ENCODE assay signal across 7 mouse cellular contexts in genomic region chr1:58586171-58586997, GRCm38 (mm10). TPM values are rescaled to one million over a fixed set of nuclear protein-coding genes. Genes with fewer than 3 reads are reported as not detected.
DNase-seq lines count a peak whose midpoint lies in the region; ATAC-seq lines count a peak whose summit lies in the region.

Gene Fam126b, minus strand, starts transcription at chr1:58586323.
Gene Ndufb3, plus strand, starts transcription at chr1:58586384.

- H3K27me3 ChIP-seq in embryonic facial prominence, embryonic 10.5 days (replicated peaks; ENCODE audit: low read depth, poor library complexity, severe bottlenecking), result no peaks in the 10 kb centered on the region
- H3K27me3 ChIP-seq in limb, embryonic 11.5 days (ENCODE audit: control insufficient read depth, insufficient read depth, low read length), result no peaks in the 10 kb centered on the region
- H3K27me3 ChIP-seq in midbrain, embryonic 14.5 days (ENCODE audit: control insufficient read depth, insufficient read depth, low read length), result no peaks in the 10 kb centered on the region

- under 1% methylated on average over 41 of the region's 41 CpGs for WGBS in embryonic facial prominence, embryonic 10.5 days
- under 1% methylated on average over 41 of the region's 41 CpGs for WGBS in limb, embryonic 11.5 days
- under 1% methylated on average over 41 of the region's 41 CpGs for WGBS in midbrain, embryonic 14.5 days

- no peaks in the 10 kb centered on the region for H3K9me3 ChIP-seq in embryonic facial prominence, embryonic 10.5 days
- H3K9me3 ChIP-seq in limb, embryonic 11.5 days (ENCODE audit: control insufficient read depth, low read length), result no peaks in the 10 kb centered on the region
- no peaks in the 10 kb centered on the region for H3K9me3 ChIP-seq in midbrain, embryonic 14.5 days (ENCODE audit: control insufficient read depth, low read length)

- peak within 1 kb of the TSS; percentile 71 for H3K4me2 ChIP-seq in limb, embryonic 11.5 days (ENCODE audit: low read depth, severe bottlenecking)
- peak within 1 kb of the TSS; percentile 80 for H3K4me2 ChIP-seq in midbrain, embryonic 14.5 days (ENCODE audit: low read length)

- H3K27ac ChIP-seq in embryonic facial prominence, embryonic 10.5 days (replicated peaks), result peak within 1 kb of the TSS; percentile 96
- H3K27ac ChIP-seq in limb, embryonic 11.5 days (replicated peaks; ENCODE audit: low read depth, low read length), result no peak within 1 kb of the TSS
- H3K27ac ChIP-seq in midbrain, embryonic 14.5 days (replicated peaks; ENCODE audit: low read depth, low read length), result peak within 1 kb of the TSS; percentile 62

- DNase-seq in adrenal gland, postnatal 10 days, result peak; percentile 91
- peak; percentile 89 for DNase-seq in embryonic facial prominence, embryonic 10.5 days (ENCODE audit: low spot score)
- DNase-seq in heart, adult 11 months, result peak; percentile 99
- peak; percentile 93 for DNase-seq in kidney, adult 18-20 months
- DNase-seq in limb, embryonic 11.5 days (ENCODE audit: low spot score), result peak; percentile 92
- peak; percentile 94 for DNase-seq in midbrain, embryonic 14.5 days
- peak; percentile 72 to 80 for DNase-seq in spleen, adult 18-20 months

- peaks cover 17% of the 10 kb centered on the region for H3K4me1 ChIP-seq in embryonic facial prominence, embryonic 10.5 days
- H3K4me1 ChIP-seq in limb, embryonic 11.5 days (ENCODE audit: control insufficient read depth, insufficient read depth, low read length), result 0 out of 2 replicates have a peak, but pooled peaks cover 3% of the 10 kb centered on the region
- peaks cover 12% of the 10 kb centered on the region for H3K4me1 ChIP-seq in midbrain, embryonic 14.5 days (ENCODE audit: control insufficient read depth, insufficient read depth, low read length)

- H3K4me3 ChIP-seq in embryonic facial prominence, embryonic 10.5 days, result peak within 1 kb of the TSS; percentile 93
- peak within 1 kb of the TSS; percentile 86 for H3K4me3 ChIP-seq in limb, embryonic 11.5 days (ENCODE audit: low read depth, low read length)
- H3K4me3 ChIP-seq in midbrain, embryonic 14.5 days (replicated peaks; ENCODE audit: low read depth, low read length), result peak within 1 kb of the TSS; percentile 66

- peaks cover 9% of the 10 kb centered on the region for H3K36me3 ChIP-seq in embryonic facial prominence, embryonic 10.5 days (replicated peaks)
- no peaks in the 10 kb centered on the region; the same call in 1 of the 2 replicates for H3K36me3 ChIP-seq in limb, embryonic 11.5 days (ENCODE audit: control insufficient read depth, insufficient read depth, low read length)
- H3K36me3 ChIP-seq in midbrain, embryonic 14.5 days (ENCODE audit: control insufficient read depth, insufficient read depth, low read length), result 0 out of 2 replicates have a peak, but pooled peaks cover 2% of the 10 kb centered on the region

- peak within 1 kb of the TSS; percentile 83 for H3K9ac ChIP-seq in limb, embryonic 11.5 days (ENCODE audit: low read length)
- peak within 1 kb of the TSS; percentile 81 for H3K9ac ChIP-seq in midbrain, embryonic 14.5 days (replicated peaks; ENCODE audit: low read length)

- peak; percentile 95 for ATAC-seq in limb, embryonic 11.5 days (ENCODE audit: insufficient number of reproducible peaks, low FRiP score, low TSS enrichment, low read depth)
- peak; percentile 99 for ATAC-seq in midbrain, embryonic 14.5 days (ENCODE audit: low FRiP score, low TSS enrichment)

RNA-seq across cellular contexts. Expression of gene Fam126b, which starts in this region (rescaled TPM):
- total RNA-seq in adrenal gland, postnatal 10 days (2021), result 10 to 100 TPM; 39.3 to 45.0 TPM
- polyA plus RNA-seq in embryonic facial prominence, embryonic 10.5 days (2016; fragmentation: Nextera tagmentation; extraction: Ambion mirVana), result 5.7 and 6.3 TPM in 2 replicates
- 6.5 and 7.0 TPM in 2 replicates for polyA plus RNA-seq in limb, embryonic 11.5 days (2014; fragmentation: Nextera tagmentation; extraction: Ambion mirVana)
- 17.9 and 18.7 TPM in 2 replicates for polyA plus RNA-seq in midbrain, embryonic 14.5 days (2014; fragmentation: Nextera tagmentation; extraction: Ambion mirVana)

RNA-seq across cellular contexts. Expression of gene Ndufb3, which starts in this region (rescaled TPM):
- 100 to 1,000 TPM; 236 to 243 TPM for total RNA-seq in adrenal gland, postnatal 10 days (2021)
- 135 and 140 TPM in 2 replicates for polyA plus RNA-seq in embryonic facial prominence, embryonic 10.5 days (2016; fragmentation: Nextera tagmentation; extraction: Ambion mirVana)
- 144 and 149 TPM in 2 replicates for polyA plus RNA-seq in limb, embryonic 11.5 days (2014; fragmentation: Nextera tagmentation; extraction: Ambion mirVana)
- 174 and 210 TPM in 2 replicates for polyA plus RNA-seq in midbrain, embryonic 14.5 days (2014; fragmentation: Nextera tagmentation; extraction: Ambion mirVana)
